Mouse (Mus musculus) neural tube, embryonic 10.5 days (tissue): ENCODE results near the gene Fbxo48.
A peak's percentile ranks its signal among the peaks of the same experiment; 100 is the strongest.

ENCODE experiments used
- DNase-seq: peaks from one replicate; pipeline ENCODE4 v3.0.0-alpha.2; 2017; ENCODE audit warnings: low spot score; ENCODE audit errors: extremely low spot score

The Fbxo48 gene

GRCm38 (mm10) chr11:16950976-16951760 lies at the start of gene Fbxo48:
Gene Fbxo48, plus strand, starts transcription at chr11:16951375.
- peak; percentile 95 for DNase-seq

- no peak for DNase-seq
These were observed 46.7 kb upstream of the Fbxo48 start for GRCm38 (mm10) chr11:16904302-16905011.

- no peak for DNase-seq
These were observed 46.2 kb upstream of the Fbxo48 start for GRCm38 (mm10) chr11:16905012-16905332.

- no peak for DNase-seq
These were observed 44.6 kb upstream of the Fbxo48 start for GRCm38 (mm10) chr11:16906530-16906929.

- DNase-seq = no peak
These were observed 43.6 kb upstream of the Fbxo48 start for GRCm38 (mm10) chr11:16907517-16908129.

- no peak for DNase-seq
These were observed 36.4 kb upstream of the Fbxo48 start for GRCm38 (mm10) chr11:16914756-16915155.

- DNase-seq = no peak
These were observed 35.3 kb upstream of the Fbxo48 start for GRCm38 (mm10) chr11:16915850-16916249.

GRCm38 (mm10) chr11:16917512-16917911 lies 33.7 kb upstream of the Fbxo48 start:
- no peak for DNase-seq

- DNase-seq = no peak
These were observed 19.0 kb upstream of the Fbxo48 start for GRCm38 (mm10) chr11:16932159-16932558.

- no peak for DNase-seq
These were observed 15.5 kb upstream of the Fbxo48 start for GRCm38 (mm10) chr11:16935577-16936236.

- DNase-seq = no peak
These were observed 9.9 kb upstream of the Fbxo48 start for GRCm38 (mm10) chr11:16941103-16941793.

- no peak for DNase-seq
These were observed 9.2 kb upstream of the Fbxo48 start for GRCm38 (mm10) chr11:16941973-16942452.

- no peak for DNase-seq
These were observed 8.2 kb upstream of the Fbxo48 start for GRCm38 (mm10) chr11:16943016-16943415.

GRCm38 (mm10) chr11:16948756-16949155 lies 2.4 kb upstream of the Fbxo48 start:
- DNase-seq = no peak

- no peak for DNase-seq
These were observed 774 bp upstream of the Fbxo48 start for GRCm38 (mm10) chr11:16950226-16950975.

GRCm38 (mm10) chr11:16951761-16952010 lies 511 bp downstream of the Fbxo48 start:
- no peak for DNase-seq

GRCm38 (mm10) chr11:16956115-16956862 lies 5.1 kb downstream of the Fbxo48 start:
- no peak for DNase-seq

- no peak for DNase-seq
These were observed 5.9 kb downstream of the Fbxo48 start for GRCm38 (mm10) chr11:16957030-16957429.

- no peak for DNase-seq
These were observed 7.3 kb downstream of the Fbxo48 start for GRCm38 (mm10) chr11:16958520-16958919.

- no peak for DNase-seq
These were observed 16.6 kb downstream of the Fbxo48 start for GRCm38 (mm10) chr11:16967806-16968205.
